Mouse (Mus musculus) heart, postnatal 0 days (tissue): ENCODE results near the gene Kif1b. TPM values are rescaled to one million over a fixed set of nuclear protein-coding genes. Genes with fewer than 3 reads are reported as not detected.

Experiments used
- ATAC-seq: fragments of 200-750 bp; cut with Nextera tagmentation; 2 replicates; pipeline ENCODE4 v1.8.0; 2017; ENCODE audit warnings: low read depth, moderate number of reproducible peaks, moderate library complexity; ENCODE audit not compliant: insufficient read depth
- DNase-seq: peaks from one replicate; pipeline ENCODE4 v3.0.0-alpha.2; 2016; ENCODE audit warnings: low spot score
- H3K27ac ChIP-seq: fragments of 300-500 bp; sonication (generic); 2 replicates; pipeline ENCODE4 v1.5.1; 2014; ENCODE audit warnings: low read depth, mild to moderate bottlenecking
- H3K27me3 ChIP-seq: fragments of 300-500 bp; sonication (generic); 2 replicates; pipeline ENCODE4 v1.6.1; 2014; ENCODE audit warnings: low read length, mixed read lengths; ENCODE audit not compliant: control insufficient read depth, insufficient read depth
- H3K36me3 ChIP-seq: fragments of 300-500 bp; sonication (generic); replicated peaks from 2 replicates; pipeline ENCODE4 v1.6.1; 2014; ENCODE audit warnings: low read length, mixed read lengths; ENCODE audit not compliant: control insufficient read depth, insufficient read depth
- H3K4me1 ChIP-seq: fragments of 300-500 bp; sonication (generic); 2 replicates; pipeline ENCODE4 v1.6.1; 2014; ENCODE audit warnings: antibody characterized with exemption; ENCODE audit not compliant: control insufficient read depth, insufficient read depth
- H3K4me2 ChIP-seq: fragments of 300-500 bp; sonication (generic); 2 replicates; pipeline ENCODE4 v1.6.1; 2014; ENCODE audit warnings: low read depth, mild to moderate bottlenecking, low read length, moderate library complexity
- H3K4me3 ChIP-seq: fragments of 300-500 bp; sonication (generic); 2 replicates; pipeline ENCODE4 v1.5.1; 2014; ENCODE audit warnings: low read depth, low read length
- H3K9ac ChIP-seq: fragments of 300-500 bp; sonication (generic); replicated peaks from 2 replicates; pipeline ENCODE4 v1.6.1; 2014; ENCODE audit warnings: low read depth, low read length, mixed read lengths
- H3K9me3 ChIP-seq: fragments of 300-500 bp; sonication (generic); replicated peaks from 2 replicates; pipeline ENCODE4 v1.6.1; 2016; ENCODE audit warnings: low read length; ENCODE audit not compliant: control insufficient read depth
- CTCF ChIP-seq: IDR thresholded peaks from 2 replicates; pipeline ENCODE4 v1.5.1; 2016; ENCODE audit warnings: antibody characterized with exemption, control low read depth, low read depth
- EP300 ChIP-seq: IDR thresholded peaks from 2 replicates; pipeline ENCODE4 v1.6.1; 2016; ENCODE audit warnings: antibody characterized with exemption, low read depth
- WGBS: fragments of 180-500 bp; shearing (Covaris S2); extraction: QIAGEN DNeasy Blood & Tissue Kit; methylation state at CpG from one replicate; pipeline ENCODE4 v1.1.7; 2014; 5-methylcytosine and 5-hydroxymethylcytosine counted together
- polyA plus RNA-seq: library from polyadenylated mRNA; unstranded; fragments of >200 nt; fragmentation: Nextera tagmentation; extraction: Ambion mirVana; gene quantifications from 2 replicates; pipeline ENCODE4 v1.2.1, GENCODE M21; 2015
- total RNA-seq: library from RNA; depleted of rRNA; stranded (reverse); fragments of >200 nt; gene quantifications from 2 replicates; pipeline ENCODE4 v1.2.3, GENCODE M21; 2014; ENCODE audit warnings: low replicate concordance

Kif1b gene
- total and polyA plus RNA-seq, 2 experiments from 2014 or later: 45.0 to 63.3 TPM

GRCm38 (mm10) chr4:149269026-149269425, 38.5 kb downstream of the Kif1b start:
- TF ChIP-seq CTCF (no peak), EP300 (no peak)
- H3K27me3 ChIP-seq: no peaks in the 10 kb centered on the region
- H3K9me3 ChIP-seq: no peaks in the 10 kb centered on the region
- ATAC-seq (no peak), DNase-seq (no peak)
- H3K36me3 ChIP-seq: peaks cover 70% of the 10 kb centered on the region
- no peak overlapping the region for H3K9ac ChIP-seq
- no peaks in the 10 kb centered on the region for H3K4me1 ChIP-seq
- no peak overlapping the region for H3K4me2 ChIP-seq
- 84% methylated on average over 4 of the region's 4 CpGs for WGBS
- H3K27ac ChIP-seq: no peak overlapping the region
- no peak overlapping the region for H3K4me3 ChIP-seq

GRCm38 (mm10) chr4:149264895-149265294, 42.6 kb downstream of the Kif1b start:
- DNase-seq: no peak
- Histone ChIP-seq H3K27me3 (no peaks in the 10 kb centered on the region), H3K36me3 (peaks cover 69% of the 10 kb centered on the region), H3K9ac (no peak overlapping the region), H3K4me2 (no peak overlapping the region), H3K4me3 (no peak overlapping the region), H3K4me1 (no peaks in the 10 kb centered on the region), H3K9me3 (no peaks in the 10 kb centered on the region), H3K27ac (no peak overlapping the region)
- TF ChIP-seq EP300: no peak
- no peak for ATAC-seq
- 95% methylated on average over 2 of the region's 2 CpGs for WGBS

GRCm38 (mm10) chr4:149263218-149263617, 44.3 kb downstream of the Kif1b start:
- peaks cover 68% of the 10 kb centered on the region for H3K36me3 ChIP-seq

GRCm38 (mm10) chr4:149261466-149261865, 46.0 kb downstream of the Kif1b start:
- Histone ChIP-seq H3K9ac (no peak overlapping the region), H3K4me2 (no peak overlapping the region), H3K4me1 (no peaks in the 10 kb centered on the region), H3K36me3 (peaks cover 74% of the 10 kb centered on the region), H3K27ac (no peak overlapping the region), H3K4me3 (no peak overlapping the region), H3K27me3 (no peaks in the 10 kb centered on the region), H3K9me3 (no peaks in the 10 kb centered on the region)
- DNase-seq (no peak), ATAC-seq (no peak)
- 61% methylated on average over 3 of the region's 3 CpGs for WGBS
- TF ChIP-seq EP300: no peak
- TF ChIP-seq CTCF: no peak

More at GRCm38 (mm10) chr4:149263218-149263617, 44.3 kb downstream of the Kif1b start:
- Histone ChIP-seq H3K27me3 (no peaks in the 10 kb centered on the region), H3K9me3 (no peaks in the 10 kb centered on the region), H3K27ac (no peak overlapping the region), H3K4me2 (no peak overlapping the region), H3K4me1 (no peaks in the 10 kb centered on the region), H3K4me3 (no peak overlapping the region), H3K9ac (no peak overlapping the region)
- TF ChIP-seq CTCF (no peak), EP300 (no peak)
- 91% methylated on average over 9 of the region's 9 CpGs for WGBS
- DNase-seq (no peak), ATAC-seq (no peak)

GRCm38 (mm10) chr4:149260911-149261310, 46.6 kb downstream of the Kif1b start:
- Histone ChIP-seq H3K4me1 (0 out of 2 replicates have a peak, but pooled peaks cover under 1% of the 10 kb centered on the region), H3K27me3 (no peaks in the 10 kb centered on the region), H3K9ac (no peak overlapping the region), H3K9me3 (no peaks in the 10 kb centered on the region), H3K27ac (no peak overlapping the region), H3K4me3 (no peak overlapping the region), H3K36me3 (peaks cover 74% of the 10 kb centered on the region), H3K4me2 (no peak overlapping the region)
- no peak for TF ChIP-seq EP300
- no peak for TF ChIP-seq CTCF
- DNase-seq (no peak), ATAC-seq (no peak)
- WGBS: 86% methylated on average over 3 of the region's 3 CpGs

- H3K4me2 ChIP-seq: no peak overlapping the region
- peaks cover 11% of the 10 kb centered on the region; the same call in 1 of the 2 replicates for H3K4me1 ChIP-seq
- TF ChIP-seq EP300 (no peak), CTCF (no peak)
- ATAC-seq (no peak), DNase-seq (no peak)
- H3K27me3 ChIP-seq: no peaks in the 10 kb centered on the region
- no peaks in the 10 kb centered on the region for H3K9me3 ChIP-seq
- no peak overlapping the region for H3K4me3 ChIP-seq
- no peak overlapping the region for H3K27ac ChIP-seq
- peaks cover 69% of the 10 kb centered on the region for H3K36me3 ChIP-seq
- WGBS: 75% methylated on average over 9 of the region's 9 CpGs
- H3K9ac ChIP-seq: no peak overlapping the region
Measured at GRCm38 (mm10) chr4:149259391-149260094, 48.0 kb downstream of the Kif1b start.
